Mouse (Mus musculus): Measurements from ENCODE around the gene Cavin3. TPM values are rescaled to one million over a fixed set of nuclear protein-coding genes. Genes with fewer than 3 reads are reported as not detected.

The Cavin3 gene
- polyA plus RNA-seq, 1 experiment from 2014 or later: 36.0 TPM

DNA sequence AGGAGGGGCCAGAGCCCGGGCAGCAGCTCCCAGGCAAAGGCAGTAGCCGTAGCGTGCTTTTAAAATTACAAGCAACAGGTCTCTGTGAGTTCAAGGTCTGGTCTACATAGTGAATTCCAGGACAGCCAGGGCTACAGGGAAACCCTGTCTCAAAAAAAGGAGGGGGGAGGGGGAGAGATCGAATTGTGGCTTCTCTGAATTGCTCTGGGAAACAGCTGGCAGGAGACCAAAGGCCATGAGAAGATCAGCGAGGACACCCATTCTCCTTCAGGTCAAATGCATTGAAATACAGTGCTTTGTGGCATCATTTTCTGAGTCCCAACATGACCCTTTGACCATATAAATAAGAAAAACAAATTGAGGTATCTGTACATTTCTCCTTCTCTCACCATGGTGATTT is 2.9 kb upstream of the Cavin3 start:
- no peak overlapping the region for H3K27ac ChIP-seq
- no peak overlapping the region for H3K4me3 ChIP-seq (replicated peaks; ENCODE audit: low read length)
- H3K9me3 ChIP-seq (ENCODE audit: control insufficient read depth, low read length): no peaks in the 10 kb centered on the region
- WGBS: 71% methylated on average over 5 of the region's 5 CpGs
- ATAC-seq (ENCODE audit: low FRiP score) (no peak), DNase-seq (ENCODE audit: low spot score) (no peak)
- H3K36me3 ChIP-seq (replicated peaks; ENCODE audit: control insufficient read depth, insufficient read depth): no peaks in the 10 kb centered on the region
- H3K4me2 ChIP-seq (replicated peaks): no peak overlapping the region
- H3K9ac ChIP-seq: no peak overlapping the region
- H3K4me1 ChIP-seq (replicated peaks; ENCODE audit: control insufficient read depth, insufficient read depth, low read length): peaks cover 15% of the 10 kb centered on the region
- H3K27me3 ChIP-seq (ENCODE audit: control insufficient read depth, insufficient read depth, low read length): no peaks in the 10 kb centered on the region

DNA sequence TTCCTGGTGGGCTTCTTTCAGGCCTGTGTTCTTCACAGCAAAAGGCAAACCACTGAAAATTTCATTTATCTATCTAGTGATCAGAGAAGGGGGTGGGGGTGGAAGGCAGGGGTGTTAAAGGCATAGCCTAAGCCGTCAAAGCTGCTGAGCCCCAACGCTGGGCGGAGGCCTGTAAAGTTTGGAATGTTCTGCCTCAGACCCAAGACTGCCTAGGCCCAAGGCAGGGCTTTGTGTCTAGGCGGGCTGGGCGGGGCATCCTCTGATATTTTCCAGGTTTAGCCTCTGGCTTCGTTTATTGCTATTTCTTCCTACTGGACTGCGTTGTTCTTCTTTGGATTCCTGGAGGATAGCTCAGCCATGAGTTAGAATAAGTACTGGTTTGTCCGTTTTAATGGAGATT is 326 bp upstream of the Cavin3 start:
- no peak for DNase-seq (ENCODE audit: low spot score)
- H3K4me2 ChIP-seq (replicated peaks): peak overlapping the region; percentile 86
- H3K4me3 ChIP-seq (replicated peaks; ENCODE audit: low read length): peak overlapping the region; percentile 43
- no peaks in the 10 kb centered on the region for H3K27me3 ChIP-seq (ENCODE audit: control insufficient read depth, insufficient read depth, low read length)
- peak; percentile 14 for ATAC-seq (ENCODE audit: low FRiP score)
- no peaks in the 10 kb centered on the region for H3K36me3 ChIP-seq (replicated peaks; ENCODE audit: control insufficient read depth, insufficient read depth)
- H3K27ac ChIP-seq: peak overlapping the region; percentile 70
- 47% methylated on average over 8 of the region's 8 CpGs for WGBS
- H3K9ac ChIP-seq: peak overlapping the region; percentile 85
- no peaks in the 10 kb centered on the region for H3K9me3 ChIP-seq (ENCODE audit: control insufficient read depth, low read length)
- H3K4me1 ChIP-seq (replicated peaks; ENCODE audit: control insufficient read depth, insufficient read depth, low read length): peaks cover 15% of the 10 kb centered on the region

DNA sequence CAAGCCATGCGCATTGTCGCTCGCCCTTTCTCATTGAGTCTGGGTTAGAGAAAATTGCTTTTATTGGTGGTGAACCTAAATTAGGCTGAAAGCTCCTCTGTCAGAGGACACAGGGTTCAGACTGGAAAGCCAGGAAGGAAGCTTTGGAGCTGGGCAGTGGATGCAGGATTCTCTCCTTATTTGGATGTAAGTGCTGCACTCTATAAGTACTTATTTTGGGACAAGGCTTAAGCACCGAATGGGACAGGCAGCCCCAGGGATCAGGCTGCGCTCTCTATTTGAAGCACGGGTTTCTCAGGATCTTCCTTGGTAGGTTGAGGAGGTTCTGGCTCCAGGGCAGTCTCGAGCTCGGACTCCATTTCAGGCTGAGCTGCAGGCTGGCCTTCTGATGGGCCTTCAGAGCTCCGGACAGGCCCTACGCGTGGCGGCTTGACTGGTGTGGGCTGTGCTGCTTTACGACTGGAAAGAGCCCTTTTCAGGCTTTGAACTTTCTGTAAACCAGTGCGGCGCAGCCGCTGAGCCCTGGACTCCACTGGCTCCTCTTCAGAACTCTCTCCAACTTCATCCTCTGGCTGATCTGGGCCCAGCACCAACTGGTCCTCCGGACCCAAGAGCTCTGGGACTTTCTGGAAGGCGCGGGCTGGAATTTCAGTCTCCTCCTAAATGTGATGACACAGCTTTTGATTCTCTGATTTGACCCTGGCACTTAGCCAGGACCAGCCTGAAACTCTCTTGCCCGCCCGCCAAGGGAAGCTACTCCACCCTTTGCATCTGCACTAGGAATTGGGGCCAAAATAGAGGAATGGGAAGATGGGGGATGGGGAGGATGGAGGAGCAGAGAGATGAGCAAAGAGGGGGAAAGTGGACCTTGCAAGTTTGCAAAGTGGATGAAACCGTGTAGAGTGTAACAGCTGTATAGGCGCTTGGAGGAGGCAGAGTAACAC is 1.3 kb downstream of the Cavin3 start:
- H3K9me3 ChIP-seq (ENCODE audit: control insufficient read depth, low read length): no peaks in the 10 kb centered on the region
- peak overlapping the region; percentile 43 for H3K4me3 ChIP-seq (replicated peaks; ENCODE audit: low read length)
- peak overlapping the region; percentile 70 for H3K27ac ChIP-seq
- peaks cover 15% of the 10 kb centered on the region for H3K4me1 ChIP-seq (replicated peaks; ENCODE audit: control insufficient read depth, insufficient read depth, low read length)
- 64% methylated on average over 23 of the region's 23 CpGs for WGBS
- H3K27me3 ChIP-seq (ENCODE audit: control insufficient read depth, insufficient read depth, low read length): no peaks in the 10 kb centered on the region
- DNase-seq (ENCODE audit: low spot score) (no peak), ATAC-seq (ENCODE audit: low FRiP score) (no peak)
- peak overlapping the region; percentile 86 for H3K4me2 ChIP-seq (replicated peaks)
- no peaks in the 10 kb centered on the region for H3K36me3 ChIP-seq (replicated peaks; ENCODE audit: control insufficient read depth, insufficient read depth)
- H3K9ac ChIP-seq: peak overlapping the region; percentile 85; the same call in 1 of the 2 replicates

DNA sequence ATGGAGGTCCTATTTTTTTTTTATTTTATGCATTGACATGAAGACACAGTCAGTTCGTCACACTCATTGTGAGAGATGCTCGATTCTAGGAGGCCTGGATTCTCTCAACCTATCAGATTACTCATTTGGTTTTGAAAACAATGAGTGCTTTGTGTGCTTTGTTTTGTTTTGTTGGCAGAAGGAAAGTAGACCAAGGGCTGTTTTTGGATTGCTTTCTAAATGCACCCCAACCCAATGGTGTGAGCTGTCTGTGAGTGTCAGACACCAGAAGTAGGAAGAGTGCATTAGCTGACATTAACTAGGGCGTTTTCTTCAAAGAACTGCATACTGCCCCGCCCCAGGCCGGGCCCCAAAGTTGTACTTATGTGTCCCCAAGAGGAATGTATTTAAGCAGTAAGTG is 2.0 kb downstream of the Cavin3 start:
- peaks cover 15% of the 10 kb centered on the region for H3K4me1 ChIP-seq (replicated peaks; ENCODE audit: control insufficient read depth, insufficient read depth, low read length)
- H3K27me3 ChIP-seq (ENCODE audit: control insufficient read depth, insufficient read depth, low read length): no peaks in the 10 kb centered on the region
- H3K4me2 ChIP-seq (replicated peaks): 0 out of 2 replicates have a peak overlapping the region, but pooled peaks have one; percentile 86
- H3K9me3 ChIP-seq (ENCODE audit: control insufficient read depth, low read length): no peaks in the 10 kb centered on the region
- no peak overlapping the region for H3K9ac ChIP-seq
- peak overlapping the region; percentile 21; the same call in 1 of the 2 replicates for H3K27ac ChIP-seq
- WGBS: 38% methylated on average over 5 of the region's 5 CpGs
- no peaks in the 10 kb centered on the region for H3K36me3 ChIP-seq (replicated peaks; ENCODE audit: control insufficient read depth, insufficient read depth)
- no peak overlapping the region for H3K4me3 ChIP-seq (replicated peaks; ENCODE audit: low read length)
- ATAC-seq (ENCODE audit: low FRiP score): no peak
- DNase-seq (ENCODE audit: low spot score): no peak

DNA sequence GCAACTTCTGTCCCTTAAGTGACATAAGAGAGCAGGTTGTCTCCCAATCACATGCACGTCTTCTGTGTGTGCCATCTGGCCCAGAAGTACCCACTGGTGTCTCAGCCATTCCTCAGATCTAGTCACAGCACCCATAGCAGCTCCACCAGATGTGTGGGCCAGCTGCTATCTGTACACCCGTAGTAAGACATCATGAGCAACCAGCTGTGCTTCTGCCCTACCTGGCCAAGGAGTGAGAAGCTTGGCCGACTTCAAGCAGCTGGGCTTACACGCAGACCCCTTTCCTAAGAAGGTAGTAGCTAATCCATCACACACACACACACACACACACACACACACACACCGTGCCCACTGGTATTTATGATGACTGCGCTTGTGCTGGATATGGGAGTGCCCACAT is 2.9 kb downstream of the Cavin3 start:
- Histone ChIP-seq H3K9me3 (ENCODE audit: control insufficient read depth, low read length) (no peaks in the 10 kb centered on the region), H3K4me1 (replicated peaks; ENCODE audit: control insufficient read depth, insufficient read depth, low read length) (peaks cover 15% of the 10 kb centered on the region), H3K9ac (no peak overlapping the region), H3K4me2 (replicated peaks) (no peak overlapping the region), H3K27me3 (ENCODE audit: control insufficient read depth, insufficient read depth, low read length) (no peaks in the 10 kb centered on the region), H3K36me3 (replicated peaks; ENCODE audit: control insufficient read depth, insufficient read depth) (no peaks in the 10 kb centered on the region), H3K4me3 (replicated peaks; ENCODE audit: low read length) (no peak overlapping the region), H3K27ac (peak overlapping the region; percentile 21; the same call in 1 of the 2 replicates)
- ATAC-seq (ENCODE audit: low FRiP score): no peak
- DNase-seq (ENCODE audit: low spot score): no peak
- 91% methylated on average over 6 of the region's 6 CpGs for WGBS

DNA sequence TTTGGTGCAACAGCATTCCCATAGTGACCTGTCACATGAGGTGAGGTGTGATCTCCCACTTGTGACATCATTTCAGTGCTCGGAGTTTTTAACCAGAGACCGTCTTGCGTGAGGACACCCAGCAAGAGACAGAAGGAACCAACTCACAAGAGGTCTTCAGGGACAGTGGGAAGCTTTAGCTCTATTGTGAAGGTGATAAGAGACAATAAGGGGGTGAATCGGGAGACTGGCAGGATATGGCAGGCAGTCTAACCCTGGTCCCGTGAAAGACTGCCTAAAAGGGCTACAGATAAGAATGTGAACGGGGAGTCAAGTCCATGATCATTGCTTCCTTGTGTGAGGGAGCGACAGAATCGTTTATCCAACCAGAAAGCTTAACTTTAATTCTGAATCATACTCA is 3.8 kb downstream of the Cavin3 start:
- Histone ChIP-seq H3K4me1 (replicated peaks; ENCODE audit: control insufficient read depth, insufficient read depth, low read length) (peaks cover 15% of the 10 kb centered on the region), H3K4me3 (replicated peaks; ENCODE audit: low read length) (no peak overlapping the region), H3K9ac (no peak overlapping the region), H3K4me2 (replicated peaks) (no peak overlapping the region), H3K36me3 (replicated peaks; ENCODE audit: control insufficient read depth, insufficient read depth) (no peaks in the 10 kb centered on the region), H3K9me3 (ENCODE audit: control insufficient read depth, low read length) (no peaks in the 10 kb centered on the region), H3K27ac (no peak overlapping the region), H3K27me3 (ENCODE audit: control insufficient read depth, insufficient read depth, low read length) (no peaks in the 10 kb centered on the region)
- no peak for ATAC-seq (ENCODE audit: low FRiP score)
- 90% methylated on average over 8 of the region's 8 CpGs for WGBS
- DNase-seq (ENCODE audit: low spot score): no peak

DNA sequence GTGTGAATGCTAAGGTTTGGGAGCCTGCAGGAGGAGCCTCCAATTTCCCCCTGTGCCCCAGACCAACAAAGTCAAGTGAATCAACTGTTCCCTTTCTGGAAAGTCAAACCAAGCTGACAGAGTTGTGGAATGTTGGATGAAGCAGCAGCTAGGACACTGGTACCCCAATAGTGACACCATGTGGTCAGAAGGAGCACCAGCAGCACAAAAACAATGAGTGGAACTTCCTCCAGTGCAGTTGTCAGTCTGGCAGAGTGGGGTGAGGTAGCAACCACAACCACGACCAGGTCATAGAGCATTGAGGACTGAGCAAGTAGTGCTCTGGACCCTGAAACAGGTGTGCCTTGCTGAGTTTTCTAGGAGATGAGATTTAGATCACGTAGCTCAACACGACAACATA is 4.3 kb downstream of the Cavin3 start:
- Histone ChIP-seq H3K4me1 (replicated peaks; ENCODE audit: control insufficient read depth, insufficient read depth, low read length) (peaks cover 15% of the 10 kb centered on the region), H3K36me3 (replicated peaks; ENCODE audit: control insufficient read depth, insufficient read depth) (no peaks in the 10 kb centered on the region), H3K9ac (no peak overlapping the region), H3K4me2 (replicated peaks) (no peak overlapping the region), H3K9me3 (ENCODE audit: control insufficient read depth, low read length) (no peaks in the 10 kb centered on the region), H3K27me3 (ENCODE audit: control insufficient read depth, insufficient read depth, low read length) (no peaks in the 10 kb centered on the region), H3K4me3 (replicated peaks; ENCODE audit: low read length) (no peak overlapping the region), H3K27ac (no peak overlapping the region)
- whole genome bisulfite sequencing: 62% methylated on average over 3 of the region's 3 CpGs
- DNase-seq (ENCODE audit: low spot score) (peak; percentile 68), ATAC-seq (ENCODE audit: low FRiP score) (no peak)

DNA sequence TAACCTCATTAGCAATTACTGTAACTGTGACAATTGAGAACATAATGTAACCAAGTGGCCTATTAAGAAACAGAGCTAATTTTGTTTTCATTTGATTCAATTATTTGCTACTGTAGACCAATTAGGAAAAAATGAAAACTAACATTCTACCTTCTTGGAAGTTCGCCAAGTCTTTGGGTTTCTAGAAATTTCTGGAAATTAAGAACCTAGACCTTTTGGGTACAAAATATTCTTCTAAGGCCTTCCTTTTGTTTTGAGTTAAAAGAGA is 4.7 kb downstream of the Cavin3 start:
- Histone ChIP-seq H3K4me1 (replicated peaks; ENCODE audit: control insufficient read depth, insufficient read depth, low read length) (peaks cover 13% of the 10 kb centered on the region), H3K27me3 (ENCODE audit: control insufficient read depth, insufficient read depth, low read length) (no peaks in the 10 kb centered on the region), H3K9ac (no peak overlapping the region), H3K4me2 (replicated peaks) (no peak overlapping the region), H3K4me3 (replicated peaks; ENCODE audit: low read length) (no peak overlapping the region), H3K36me3 (replicated peaks; ENCODE audit: control insufficient read depth, insufficient read depth) (no peaks in the 10 kb centered on the region), H3K9me3 (ENCODE audit: control insufficient read depth, low read length) (no peaks in the 10 kb centered on the region), H3K27ac (no peak overlapping the region)
- 92% methylated on average over 1 of the region's 1 CpGs for WGBS
- no peak for ATAC-seq (ENCODE audit: low FRiP score)
- DNase-seq (ENCODE audit: low spot score): no peak

DNA sequence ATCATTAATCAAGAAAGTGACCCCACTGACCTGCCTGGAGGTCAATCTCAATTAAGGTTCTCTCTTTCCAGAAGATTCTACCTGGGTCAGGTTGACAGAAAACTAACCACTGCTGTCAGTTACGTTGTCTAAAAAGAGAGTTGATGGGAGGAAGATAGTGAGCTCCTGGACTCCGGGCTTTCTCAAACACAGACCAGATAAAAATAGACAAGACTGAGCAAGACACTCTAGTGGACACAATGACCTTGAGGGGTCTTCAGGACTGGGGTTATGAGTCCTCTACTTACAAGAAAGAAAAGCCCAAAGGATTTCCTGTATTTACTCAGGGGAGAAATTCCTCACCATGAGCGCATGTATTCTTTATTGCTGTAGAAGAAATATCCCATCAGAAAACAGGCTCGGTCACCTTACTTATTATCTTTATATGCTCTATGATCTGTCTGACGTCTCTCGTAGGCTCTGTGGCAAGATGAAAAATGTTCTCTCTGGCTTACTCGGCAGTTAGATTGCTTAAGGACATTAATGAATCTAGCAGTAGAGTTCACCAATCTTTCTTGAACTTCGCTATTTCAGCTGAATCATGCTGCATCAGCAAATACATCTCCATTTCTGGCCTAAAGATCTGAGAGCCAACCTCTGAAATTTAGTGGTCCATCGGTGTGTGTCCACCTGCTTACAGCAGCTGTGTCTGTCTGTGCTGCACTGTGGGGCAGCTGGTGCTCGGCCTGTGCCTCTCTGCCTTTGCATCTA is 5.2 kb downstream of the Cavin3 start:
- Histone ChIP-seq H3K27me3 (ENCODE audit: control insufficient read depth, insufficient read depth, low read length) (no peaks in the 10 kb centered on the region), H3K36me3 (replicated peaks; ENCODE audit: control insufficient read depth, insufficient read depth) (no peaks in the 10 kb centered on the region), H3K4me3 (replicated peaks; ENCODE audit: low read length) (no peak overlapping the region), H3K9me3 (ENCODE audit: control insufficient read depth, low read length) (no peaks in the 10 kb centered on the region), H3K4me1 (replicated peaks; ENCODE audit: control insufficient read depth, insufficient read depth, low read length) (peaks cover 8% of the 10 kb centered on the region; the same call in 1 of the 2 replicates), H3K4me2 (replicated peaks) (no peak overlapping the region), H3K9ac (no peak overlapping the region), H3K27ac (no peak overlapping the region)
- 75% methylated on average over 10 of the region's 10 CpGs for WGBS
- no peak for ATAC-seq (ENCODE audit: low FRiP score)
- DNase-seq (ENCODE audit: low spot score): no peak
